Mouse (Mus musculus) lung, embryonic 16.5 days (tissue): ENCODE measurements around the gene Slc22a20. TPM values are rescaled to one million over a fixed set of nuclear protein-coding genes. Genes with fewer than 3 reads are reported as not detected.

ENCODE experiments used
- ATAC-seq: fragments of 200-750 bp; cut with Nextera tagmentation; 2 replicates; pipeline ENCODE4 v1.8.0; 2017; ENCODE audit warnings: low read depth, mild to moderate bottlenecking, moderate library complexity
- H3K27ac ChIP-seq: fragments of 300-500 bp; sonication (generic); 2 replicates; pipeline ENCODE4 v1.5.1; 2014; ENCODE audit warnings: mild to moderate bottlenecking, control low read depth, low read length
- H3K27me3 ChIP-seq: fragments of 300-500 bp; sonication (generic); 2 replicates; pipeline ENCODE4 v1.6.1; 2014; ENCODE audit warnings: low read depth, low read length, mixed read lengths; ENCODE audit not compliant: control insufficient read depth, insufficient read depth
- H3K36me3 ChIP-seq: fragments of 300-500 bp; sonication (generic); 2 replicates; pipeline ENCODE4 v1.6.1; 2014; ENCODE audit warnings: low read length; ENCODE audit not compliant: control insufficient read depth, insufficient read depth
- H3K4me1 ChIP-seq: fragments of 300-500 bp; sonication (generic); replicated peaks from 2 replicates; pipeline ENCODE4 v1.6.1; 2014; ENCODE audit warnings: low read length, mixed read lengths; ENCODE audit not compliant: control insufficient read depth, insufficient read depth
- H3K4me2 ChIP-seq: fragments of 300-500 bp; sonication (generic); 2 replicates; pipeline ENCODE4 v1.6.1; 2014; ENCODE audit warnings: low read depth, low read length, control low read depth
- H3K4me3 ChIP-seq: fragments of 300-500 bp; sonication (generic); 2 replicates; pipeline ENCODE4 v1.5.1; 2014; ENCODE audit warnings: mild to moderate bottlenecking, low read length, control low read depth
- H3K9ac ChIP-seq: fragments of 300-500 bp; sonication (generic); 2 replicates; pipeline ENCODE4 v1.6.1; 2014; ENCODE audit warnings: low read length, control low read depth
- H3K9me3 ChIP-seq: fragments of 300-500 bp; sonication (generic); 2 replicates; pipeline ENCODE4 v1.6.1; 2016; ENCODE audit warnings: low read length; ENCODE audit not compliant: control insufficient read depth
- WGBS: fragments of 180-500 bp; shearing (Covaris S2); extraction: QIAGEN DNeasy Blood & Tissue Kit; methylation state at CpG from one replicate; pipeline ENCODE4 v1.1.7; 2014; 5-methylcytosine and 5-hydroxymethylcytosine counted together
- polyA plus RNA-seq: library from polyadenylated mRNA; unstranded; fragments of >200 nt; fragmentation: Nextera tagmentation; extraction: Ambion mirVana; gene quantifications from 2 replicates; pipeline ENCODE4 v1.2.1, GENCODE M21; 2015

The Slc22a20 gene
- polyA plus RNA-seq, 1 experiment from 2014 or later = not detected

GRCm38 (mm10) chr19:5992012-5992411, 6.1 kb upstream of the Slc22a20 start:
- Histone ChIP-seq H3K4me2 (no peak overlapping the region), H3K36me3 (no peaks in the 10 kb centered on the region), H3K4me3 (no peak overlapping the region), H3K27me3 (no peaks in the 10 kb centered on the region), H3K27ac (no peak overlapping the region), H3K9ac (no peak overlapping the region), H3K9me3 (no peaks in the 10 kb centered on the region), H3K4me1 (peaks cover 17% of the 10 kb centered on the region)
- no peak for ATAC-seq
- 78% methylated on average over 7 of the region's 7 CpGs for WGBS

- WGBS = 79% methylated on average over 7 of the region's 7 CpGs
- no peak overlapping the region for H3K4me3 ChIP-seq
- no peak for ATAC-seq
- H3K4me2 ChIP-seq = no peak overlapping the region
- H3K27me3 ChIP-seq = no peaks in the 10 kb centered on the region
- no peaks in the 10 kb centered on the region for H3K36me3 ChIP-seq
- H3K27ac ChIP-seq = no peak overlapping the region
- peaks cover 17% of the 10 kb centered on the region for H3K4me1 ChIP-seq
- no peak overlapping the region for H3K9ac ChIP-seq
- H3K9me3 ChIP-seq = no peaks in the 10 kb centered on the region
These were observed 5.5 kb upstream of the Slc22a20 start for GRCm38 (mm10) chr19:5991467-5991866.

GRCm38 (mm10) chr19:5990921-5991320, 5.0 kb upstream of the Slc22a20 start:
- Histone ChIP-seq H3K4me1 (peaks cover 17% of the 10 kb centered on the region), H3K9ac (no peak overlapping the region), H3K9me3 (no peaks in the 10 kb centered on the region), H3K4me3 (no peak overlapping the region), H3K4me2 (no peak overlapping the region), H3K27ac (no peak overlapping the region), H3K27me3 (no peaks in the 10 kb centered on the region), H3K36me3 (no peaks in the 10 kb centered on the region)
- 47% methylated on average over 1 of the region's 1 CpGs for WGBS
- no peak for ATAC-seq

GRCm38 (mm10) chr19:5990033-5990432, 4.1 kb upstream of the Slc22a20 start:
- 59% methylated on average over 12 of the region's 12 CpGs for WGBS
- Histone ChIP-seq H3K36me3 (no peaks in the 10 kb centered on the region), H3K27ac (no peak overlapping the region), H3K4me2 (no peak overlapping the region), H3K27me3 (no peaks in the 10 kb centered on the region), H3K9me3 (no peaks in the 10 kb centered on the region), H3K4me1 (peaks cover 17% of the 10 kb centered on the region), H3K9ac (no peak overlapping the region), H3K4me3 (no peak overlapping the region)
- ATAC-seq = peak; percentile 28; the same call in 1 of the 2 replicates

GRCm38 (mm10) chr19:5989585-5989984, 3.6 kb upstream of the Slc22a20 start:
- H3K4me2 ChIP-seq = no peak overlapping the region
- H3K27ac ChIP-seq = no peak overlapping the region; the same call in 1 of the 2 replicates

GRCm38 (mm10) chr19:5988815-5989452, 3.0 kb upstream of the Slc22a20 start:
- H3K9me3 ChIP-seq = no peaks in the 10 kb centered on the region
- no peak overlapping the region for H3K4me3 ChIP-seq
- no peaks in the 10 kb centered on the region for H3K36me3 ChIP-seq
- no peaks in the 10 kb centered on the region for H3K27me3 ChIP-seq
- 5% methylated on average over 13 of the region's 13 CpGs for WGBS
- H3K9ac ChIP-seq = peak overlapping the region; percentile 58
- peak; percentile 76 for ATAC-seq
- H3K27ac ChIP-seq = peak overlapping the region; percentile 42; the same call in 1 of the 2 replicates
- peak overlapping the region; percentile 40 for H3K4me2 ChIP-seq
- peaks cover 17% of the 10 kb centered on the region for H3K4me1 ChIP-seq

More at GRCm38 (mm10) chr19:5989585-5989984, 3.6 kb upstream of the Slc22a20 start:
- ATAC-seq = no peak
- WGBS = 41% methylated on average over 6 of the region's 6 CpGs
- Histone ChIP-seq H3K9ac (no peak overlapping the region), H3K4me1 (peaks cover 17% of the 10 kb centered on the region), H3K9me3 (no peaks in the 10 kb centered on the region), H3K4me3 (no peak overlapping the region), H3K36me3 (no peaks in the 10 kb centered on the region), H3K27me3 (no peaks in the 10 kb centered on the region)

- no peaks in the 10 kb centered on the region for H3K36me3 ChIP-seq
- H3K9me3 ChIP-seq = no peaks in the 10 kb centered on the region
- WGBS = 41% methylated on average over 5 of the region's 5 CpGs
- H3K4me1 ChIP-seq = peaks cover 17% of the 10 kb centered on the region
- H3K4me3 ChIP-seq = no peak overlapping the region
- H3K9ac ChIP-seq = peak overlapping the region; percentile 58; the same call in 1 of the 2 replicates
- peak; percentile 20 for ATAC-seq
- peak overlapping the region; percentile 42; the same call in 1 of the 2 replicates for H3K27ac ChIP-seq
- H3K4me2 ChIP-seq = no peak overlapping the region
- no peaks in the 10 kb centered on the region for H3K27me3 ChIP-seq
These were observed 2.3 kb upstream of the Slc22a20 start for GRCm38 (mm10) chr19:5988027-5988814.

GRCm38 (mm10) chr19:5980477-5980876, 5.5 kb downstream of the Slc22a20 start:
- H3K27ac ChIP-seq = no peak overlapping the region
- no peak overlapping the region for H3K9ac ChIP-seq
- no peaks in the 10 kb centered on the region for H3K27me3 ChIP-seq
- no peak for ATAC-seq
- no peaks in the 10 kb centered on the region for H3K36me3 ChIP-seq
- WGBS = 65% methylated on average over 9 of the region's 9 CpGs
- H3K4me2 ChIP-seq = no peak overlapping the region
- no peak overlapping the region for H3K4me3 ChIP-seq
- no peaks in the 10 kb centered on the region for H3K9me3 ChIP-seq
- H3K4me1 ChIP-seq = no peaks in the 10 kb centered on the region

GRCm38 (mm10) chr19:5977717-5978116, 8.2 kb downstream of the Slc22a20 start:
- Histone ChIP-seq H3K27me3 (no peaks in the 10 kb centered on the region), H3K9ac (no peak overlapping the region), H3K4me3 (no peak overlapping the region), H3K27ac (no peak overlapping the region), H3K36me3 (no peaks in the 10 kb centered on the region), H3K9me3 (no peaks in the 10 kb centered on the region), H3K4me2 (no peak overlapping the region), H3K4me1 (no peaks in the 10 kb centered on the region)
- 71% methylated on average over 3 of the region's 3 CpGs for WGBS
- ATAC-seq = no peak
